Mouse (Mus musculus) forelimb bud, embryonic 11.5 days (tissue): ENCODE measurements around the gene Ptrh1.

Experiments used
- DNase-seq: peaks from one replicate; pipeline ENCODE4 v3.0.0-alpha.2; 2012; ENCODE audit warnings: low read depth, low spot score

Ptrh1 gene

DNA sequence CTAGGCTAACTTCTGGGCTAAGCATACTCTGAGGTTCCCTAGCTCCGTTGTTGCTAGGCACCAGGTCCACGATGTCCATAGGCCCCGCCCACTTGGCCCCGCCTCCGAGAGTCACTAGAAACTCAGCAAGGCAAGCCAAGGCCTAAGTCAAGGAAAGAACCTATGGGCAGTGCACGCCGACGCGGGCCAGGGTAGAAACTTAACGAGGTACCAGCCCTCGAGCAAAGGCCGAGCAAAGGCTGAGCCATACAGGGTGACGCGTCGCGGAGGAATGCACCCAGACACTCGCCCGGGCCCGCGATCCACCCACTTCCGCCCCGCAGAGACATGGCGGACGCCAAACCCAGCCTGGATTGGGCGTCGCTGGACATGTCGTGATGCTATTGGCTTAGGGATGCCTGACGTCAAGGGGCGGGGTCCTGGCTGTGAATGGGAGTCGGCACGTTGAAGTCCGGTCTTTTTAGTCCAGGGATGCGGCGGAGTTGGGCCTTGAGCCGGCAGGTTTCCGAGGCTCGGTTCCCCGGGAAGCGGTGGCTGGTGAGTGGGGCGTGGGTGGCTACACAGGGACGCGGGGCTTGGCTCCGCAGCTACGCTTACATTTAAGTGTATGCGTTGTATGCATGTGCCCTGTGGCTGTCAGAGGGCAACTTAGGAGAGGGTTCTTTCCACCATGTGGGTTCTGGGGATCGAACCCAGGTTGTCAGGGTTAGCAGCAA, at the start of gene Ptrh1, which contains the start of gene Ttc16:
Gene Ptrh1 (plus strand): TSS at position 428 of the 716 bp plus-strand sequence.
Gene Ttc16 (minus strand): TSS at position 275 of the 716 bp plus-strand sequence.
- DNase-seq: peak; percentile 95

DNA sequence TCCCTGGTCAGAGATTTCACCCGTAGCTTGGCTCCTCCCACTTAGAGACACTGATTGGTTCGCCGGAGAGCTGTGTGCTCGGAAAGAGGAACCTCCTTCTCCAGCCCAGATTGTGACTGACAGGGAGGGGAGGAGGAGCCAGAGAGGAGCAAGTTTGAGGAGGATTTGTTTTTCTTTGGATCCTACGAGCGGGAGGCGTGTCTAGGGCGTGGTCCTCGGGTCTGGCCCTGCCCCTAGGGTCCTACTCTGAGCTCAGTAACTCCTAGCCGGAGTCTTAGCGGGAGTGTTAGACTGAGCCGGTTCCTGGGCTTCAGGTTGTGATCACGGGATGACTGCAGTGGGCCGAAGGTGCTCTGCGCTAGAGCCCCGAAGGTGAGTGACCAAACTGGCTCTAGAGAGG, 48.2 kb upstream of the Ptrh1 start:
- DNase-seq: peak; percentile 95

DNA sequence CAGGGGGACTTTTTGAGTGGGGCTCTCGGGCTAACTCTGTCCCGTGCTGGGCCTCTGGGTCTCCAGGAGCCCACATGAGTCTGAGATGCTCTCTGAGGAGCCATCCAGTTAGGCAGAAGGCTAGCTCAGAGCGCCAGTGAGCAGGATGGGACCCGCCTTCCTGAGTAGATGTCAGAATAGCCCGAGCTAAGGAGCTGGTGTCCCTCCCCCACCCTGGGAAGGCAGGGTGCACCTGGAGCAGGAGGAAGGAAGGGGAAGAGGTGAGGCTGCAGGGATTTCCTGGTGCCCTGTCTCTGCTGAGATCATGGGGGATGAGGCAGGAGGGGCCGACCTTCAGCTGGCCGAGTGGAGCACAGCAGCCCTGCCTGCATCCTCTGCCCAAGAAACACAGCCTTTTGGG, 47.1 kb upstream of the Ptrh1 start:
- no peak for DNase-seq

DNA sequence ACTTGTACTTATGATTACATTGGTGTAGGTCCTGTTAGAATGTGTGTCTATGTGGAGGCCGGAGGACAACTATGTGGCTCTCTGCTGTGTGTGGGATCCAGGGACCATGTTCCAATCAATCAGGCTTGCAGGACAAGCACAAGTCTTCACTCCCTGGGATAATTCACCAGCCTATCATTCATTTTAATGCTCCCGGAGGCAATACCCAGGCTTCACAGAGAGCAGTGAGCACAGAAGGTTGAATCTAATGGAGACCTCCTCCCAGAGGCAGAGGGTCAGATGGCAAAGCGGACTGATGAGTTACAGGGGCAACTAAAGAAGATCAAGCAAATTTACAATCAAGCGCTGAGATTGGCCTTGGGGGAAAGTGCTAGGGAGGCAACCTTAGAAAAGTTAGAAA, 46.0 kb upstream of the Ptrh1 start:
- no peak for DNase-seq

DNA sequence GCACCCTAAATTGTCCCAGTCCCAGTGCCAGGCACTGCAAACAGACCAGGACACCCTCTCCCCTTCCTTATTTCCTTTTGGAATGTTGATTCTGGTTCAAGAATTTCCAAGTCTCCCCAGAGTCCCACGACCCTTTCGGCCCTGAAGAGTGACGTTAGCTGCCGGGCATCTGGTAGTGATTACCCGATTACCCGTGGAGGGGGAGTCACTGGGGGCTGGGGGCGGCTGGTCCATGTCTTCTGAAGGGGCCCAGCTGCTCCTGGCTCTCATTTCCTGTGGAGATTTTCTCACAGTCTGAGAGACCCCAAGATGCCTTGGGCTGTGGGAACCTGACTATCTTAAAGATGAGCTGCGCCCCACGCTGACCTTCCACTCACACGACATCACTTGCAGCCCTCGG, 44.7 kb upstream of the Ptrh1 start:
- peak; percentile 76 for DNase-seq

DNA sequence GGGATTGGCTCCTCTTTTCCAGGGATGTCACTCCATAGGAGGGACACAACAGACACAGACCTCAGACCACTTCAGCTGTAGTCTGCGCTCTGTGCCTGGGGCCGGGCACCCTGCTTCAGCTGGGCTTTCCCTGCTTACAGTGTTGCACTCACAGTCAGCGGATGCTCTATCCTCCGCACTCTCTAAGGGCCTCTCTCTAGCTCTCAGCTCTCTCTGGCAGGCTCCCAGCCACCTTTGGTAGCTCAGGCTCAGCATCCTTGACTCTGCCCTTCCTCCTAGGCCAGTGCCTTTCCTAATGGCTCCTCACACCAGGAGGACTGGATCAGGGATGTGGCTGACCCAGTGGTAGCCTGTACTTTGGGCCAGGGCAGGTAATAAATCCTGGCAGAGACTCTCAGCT, 43.7 kb upstream of the Ptrh1 start:
- DNase-seq: no peak

DNA sequence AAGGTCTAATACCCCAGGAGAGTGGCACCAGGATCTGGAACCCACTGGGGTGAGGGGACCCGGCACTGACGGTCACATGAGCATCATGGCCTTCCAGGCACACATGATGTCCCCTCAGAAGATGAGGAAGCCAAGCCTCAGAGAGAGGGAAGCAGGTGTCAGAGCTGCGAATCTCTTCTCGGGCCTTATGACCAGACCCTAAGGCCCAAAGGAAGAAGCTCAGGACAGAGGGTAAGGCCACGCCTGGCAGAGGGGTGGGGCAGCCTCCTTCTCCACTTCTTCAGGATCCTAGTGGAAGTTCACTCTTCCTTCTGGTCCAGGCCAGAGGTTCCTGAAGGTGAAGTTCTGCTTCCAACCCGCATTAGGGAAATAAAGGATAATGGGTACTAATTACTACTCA, 42.9 kb upstream of the Ptrh1 start:
- no peak for DNase-seq

DNA sequence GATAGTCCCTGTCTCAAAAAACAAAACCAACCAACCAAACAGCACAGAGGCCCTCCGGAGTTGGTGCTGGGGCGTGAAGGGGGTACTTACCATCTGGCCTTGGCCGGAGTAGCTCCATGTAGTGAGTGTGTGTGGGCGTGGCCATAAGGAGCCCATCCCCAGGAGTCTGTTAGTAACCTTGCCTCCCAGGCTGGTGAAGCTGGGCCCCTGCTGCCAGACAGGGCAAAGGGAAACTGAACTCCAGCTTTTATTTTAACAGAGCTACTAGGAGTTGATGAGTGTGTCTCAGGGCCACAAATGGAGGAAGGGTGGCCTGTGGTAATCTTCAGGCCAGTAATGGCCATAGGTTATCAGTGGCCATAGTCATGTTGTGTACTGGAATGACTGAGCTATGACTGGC, 41.1 kb upstream of the Ptrh1 start:
- DNase-seq: no peak

DNA sequence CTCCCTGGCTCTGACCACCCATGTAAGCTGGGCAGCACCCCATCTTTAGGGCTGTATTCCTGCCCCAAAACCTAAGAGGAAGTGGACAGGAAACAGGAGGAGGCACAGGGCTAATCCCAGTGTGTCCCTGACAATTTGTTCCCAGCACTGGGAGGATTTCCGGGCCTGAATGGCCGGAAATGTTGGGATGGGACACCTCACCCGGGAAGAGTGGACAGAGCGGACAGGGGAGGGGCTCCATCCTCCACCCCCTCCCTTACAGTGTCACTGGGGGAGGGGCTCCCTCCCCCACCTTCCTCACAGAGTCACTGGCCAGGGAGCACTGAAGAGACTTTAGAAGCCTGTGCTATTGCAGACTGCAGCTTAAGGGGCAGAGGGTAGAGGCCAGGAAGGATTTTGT, 40.7 kb upstream of the Ptrh1 start:
- DNase-seq: no peak

DNA sequence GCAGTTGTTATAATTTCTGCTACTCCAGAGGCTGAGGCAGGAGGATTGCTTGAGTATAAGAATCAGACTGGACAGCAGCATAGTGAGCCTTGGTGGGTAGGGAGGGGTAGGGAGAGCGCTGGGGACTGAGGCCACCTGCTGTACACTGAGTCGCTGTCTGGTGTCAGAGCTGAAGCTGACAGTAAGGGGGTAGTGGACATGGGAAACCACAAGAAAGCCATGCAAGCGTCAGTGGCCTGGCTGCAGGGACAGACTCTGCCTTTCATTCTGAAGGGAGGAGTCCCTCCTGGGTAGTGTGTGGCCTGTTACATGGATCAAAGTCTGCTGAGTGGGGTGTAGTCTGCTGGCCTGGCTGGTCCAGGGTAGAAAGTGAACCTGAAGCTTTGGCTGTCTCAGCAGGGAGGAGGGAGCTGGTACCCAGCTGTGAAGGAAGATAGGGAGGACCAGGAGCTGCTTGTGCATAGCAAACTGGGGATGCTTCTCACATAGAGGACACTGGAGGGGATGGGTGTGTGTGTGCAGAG, 39.2 kb upstream of the Ptrh1 start:
- DNase-seq: no peak

DNA sequence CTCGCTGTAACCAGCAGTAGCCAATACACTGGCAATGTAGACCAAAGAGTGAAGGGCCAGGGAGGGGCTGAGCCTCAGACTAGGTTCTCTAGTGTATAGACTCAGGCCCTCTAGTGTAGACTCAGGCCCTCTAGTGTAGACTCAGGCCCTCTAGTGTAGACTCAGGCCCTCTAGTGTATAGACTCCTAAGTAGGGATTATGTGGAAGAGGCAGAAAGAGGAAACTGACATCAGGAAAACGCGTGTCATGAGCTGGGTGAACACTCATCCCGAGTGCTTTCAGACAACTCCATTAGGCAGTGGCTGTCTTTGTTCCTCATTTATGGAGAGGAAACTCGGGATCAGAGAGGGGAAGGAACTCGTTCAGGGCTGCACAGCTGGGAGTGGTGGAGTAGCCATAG, 38.6 kb upstream of the Ptrh1 start:
- no peak for DNase-seq

DNA sequence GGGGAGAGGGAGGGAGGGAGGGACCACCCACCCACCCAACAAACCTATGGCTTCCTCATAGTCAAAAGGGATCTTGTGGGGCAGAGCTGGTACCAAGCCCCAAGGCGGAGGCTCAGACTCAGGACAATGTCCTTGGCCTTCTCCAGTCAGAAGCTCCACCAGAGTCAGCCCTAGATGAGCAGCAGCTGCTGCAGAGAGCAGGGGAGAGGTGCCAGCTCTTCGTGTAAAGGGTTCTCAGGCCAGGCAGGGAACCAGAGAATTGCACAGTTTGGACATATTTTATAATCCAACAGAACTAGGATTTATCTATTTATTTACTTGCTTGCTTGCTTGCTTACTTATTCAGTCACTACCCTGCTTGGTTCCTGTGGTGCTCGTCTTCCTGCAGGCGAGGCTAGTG, 36.3 kb upstream of the Ptrh1 start:
- DNase-seq: no peak

DNA sequence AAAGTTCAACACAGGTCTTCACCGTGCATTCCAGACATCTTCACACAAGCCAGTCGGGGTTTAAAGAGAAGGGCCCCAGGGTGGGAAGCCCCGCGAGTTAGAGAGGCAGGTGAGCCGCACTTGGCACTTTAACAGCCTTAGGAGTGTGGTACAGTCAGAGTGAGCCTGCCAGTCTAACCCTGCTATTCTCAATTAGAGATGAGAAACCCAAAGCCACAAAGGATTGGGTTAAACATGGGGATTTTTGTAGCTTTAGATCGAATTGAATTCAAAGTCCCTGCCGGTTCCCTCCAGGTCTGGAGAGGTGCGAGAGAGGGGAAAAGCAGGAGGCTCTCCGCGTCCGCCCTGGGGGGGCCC, 34.7 kb upstream of the Ptrh1 start, which contains the start of gene 6330409D20Rik:
Gene 6330409D20Rik (minus strand): TSS at position 101 of the 357 bp plus-strand sequence.
- DNase-seq: no peak

DNA sequence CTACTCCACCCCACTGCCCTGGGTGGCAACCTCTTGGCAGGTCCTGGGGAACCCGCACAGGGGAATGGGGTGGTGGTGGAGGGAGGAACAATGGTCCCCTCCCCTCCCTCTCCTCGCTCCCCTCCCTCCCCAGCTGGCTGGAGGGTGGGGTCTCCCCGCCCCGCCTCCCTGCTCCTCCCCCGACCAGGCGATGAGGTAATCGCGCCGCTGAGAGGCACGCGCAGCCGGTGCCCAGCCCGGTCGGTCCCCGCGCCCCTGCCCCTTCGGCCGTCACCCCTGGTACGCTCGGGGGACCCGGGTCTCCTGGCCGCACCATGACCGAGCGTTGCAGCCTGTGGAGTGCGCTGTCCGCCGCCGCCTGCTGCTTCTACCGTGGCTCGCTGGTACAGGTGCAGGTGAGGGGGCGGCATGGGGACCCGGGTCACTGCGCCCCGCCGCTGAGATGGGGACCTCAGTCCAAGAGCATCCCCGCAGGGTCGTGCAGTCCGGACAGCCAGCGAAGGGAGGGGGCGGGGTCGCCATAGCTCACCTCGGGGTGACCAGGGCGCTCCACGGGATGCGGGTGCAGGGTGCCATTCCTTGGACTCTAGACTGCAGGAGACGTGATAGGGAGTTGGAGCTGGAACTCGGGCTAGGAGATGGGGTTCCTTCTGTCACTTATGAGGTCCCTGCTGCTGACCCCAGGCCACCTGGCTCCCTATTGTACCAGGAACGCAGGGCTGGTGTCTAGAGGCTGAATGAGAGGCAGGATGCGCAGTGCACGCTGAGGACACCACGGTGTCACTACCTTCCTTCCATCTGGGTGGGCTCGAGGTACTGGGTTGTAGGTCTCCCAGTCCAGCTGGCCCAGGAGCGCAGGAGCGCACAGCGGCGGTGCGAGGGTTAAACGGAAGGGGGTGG, 34.1 kb upstream of the Ptrh1 start:
- no peak for DNase-seq

DNA sequence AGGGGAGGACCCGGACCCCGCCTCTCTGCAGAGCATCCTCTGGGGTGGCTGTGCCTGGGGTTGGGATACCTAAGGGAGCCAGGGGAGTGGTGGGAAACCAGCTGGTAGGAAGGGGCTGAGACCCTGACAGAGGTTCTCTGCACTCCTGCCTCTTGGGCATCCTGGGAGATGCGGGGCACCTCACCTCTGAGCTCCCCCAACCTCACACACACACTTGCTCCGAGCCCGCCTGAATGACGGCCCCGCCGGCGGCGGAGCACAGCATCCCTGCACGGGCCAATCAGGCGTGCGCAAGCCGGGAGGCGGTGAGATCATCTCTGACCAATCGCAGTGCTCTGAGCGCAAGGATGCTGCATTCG, 33.4 kb upstream of the Ptrh1 start:
- DNase-seq: no peak

DNA sequence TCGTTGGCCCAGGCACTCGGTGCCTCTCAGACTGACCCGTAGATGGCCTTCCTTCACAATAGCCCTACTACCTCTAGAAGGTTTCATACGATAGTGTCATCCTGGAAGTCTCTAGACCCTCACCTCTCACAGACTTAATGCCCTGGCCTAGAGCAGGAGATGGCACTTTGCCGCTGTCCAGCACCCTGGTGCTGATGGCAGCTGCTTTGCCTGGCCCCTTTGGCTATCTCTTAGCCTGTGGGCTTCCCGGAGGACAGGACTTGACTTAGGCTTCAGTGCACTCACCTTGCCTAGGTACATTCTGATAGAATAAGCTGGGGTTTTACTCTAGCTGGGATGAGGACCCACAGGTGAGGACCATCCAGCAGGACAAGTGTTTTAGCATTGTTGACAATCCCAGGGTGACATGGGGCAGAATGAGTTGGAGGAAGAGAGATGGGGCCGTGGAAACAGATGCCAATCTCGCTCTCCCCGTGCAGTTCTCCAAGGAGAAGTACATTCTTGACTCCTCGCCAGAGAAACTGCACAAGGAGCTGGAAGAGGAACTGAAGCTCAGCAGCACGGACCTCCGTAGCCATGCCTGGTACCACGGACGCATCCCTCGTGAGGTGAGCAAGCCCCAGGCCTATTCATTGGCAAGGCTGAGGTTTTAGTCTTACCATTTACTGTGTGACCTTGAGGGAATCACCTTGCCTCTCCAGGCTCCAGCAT, 31.2 kb upstream of the Ptrh1 start:
- no peak for DNase-seq

DNA sequence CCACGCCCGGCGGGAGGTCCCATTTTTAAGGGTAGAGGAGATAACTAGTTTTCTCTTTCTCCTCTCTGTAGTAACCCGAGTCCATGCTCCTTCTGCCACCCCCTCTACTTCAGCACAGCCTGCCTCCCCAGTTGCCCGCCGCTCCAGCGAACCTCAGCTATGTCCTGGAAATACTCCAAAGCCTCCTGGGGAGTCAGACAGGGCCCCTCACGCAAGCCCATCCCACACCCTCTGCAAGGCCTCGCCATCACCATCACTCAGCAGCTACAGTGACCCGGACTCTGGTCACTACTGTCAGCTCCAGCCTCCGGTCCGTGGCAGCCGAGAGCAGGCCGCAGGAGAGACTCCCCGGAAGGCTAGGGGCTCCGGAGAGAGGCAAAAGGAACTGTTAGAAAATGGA, 26.5 kb upstream of the Ptrh1 start:
- no peak for DNase-seq

DNA sequence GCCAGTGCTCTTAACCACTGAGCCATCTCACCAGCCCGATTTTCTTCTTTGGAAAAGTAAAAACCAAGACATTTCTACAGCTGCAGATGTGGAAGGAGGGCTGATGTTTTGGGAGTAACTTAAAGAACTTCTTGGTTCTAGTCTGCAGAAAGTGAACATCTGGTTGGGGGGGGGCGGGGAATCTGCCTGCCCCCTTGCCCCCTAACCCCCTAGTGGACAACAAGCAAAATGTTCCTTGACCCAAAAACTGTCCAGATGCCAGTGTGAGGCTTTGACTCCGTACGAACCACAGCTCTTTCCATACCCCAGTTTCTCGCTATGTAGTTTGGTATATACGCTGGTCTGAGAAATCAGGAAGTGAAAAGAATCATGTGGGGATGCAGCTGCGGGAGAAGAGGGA, 25.4 kb upstream of the Ptrh1 start:
- no peak for DNase-seq

DNA sequence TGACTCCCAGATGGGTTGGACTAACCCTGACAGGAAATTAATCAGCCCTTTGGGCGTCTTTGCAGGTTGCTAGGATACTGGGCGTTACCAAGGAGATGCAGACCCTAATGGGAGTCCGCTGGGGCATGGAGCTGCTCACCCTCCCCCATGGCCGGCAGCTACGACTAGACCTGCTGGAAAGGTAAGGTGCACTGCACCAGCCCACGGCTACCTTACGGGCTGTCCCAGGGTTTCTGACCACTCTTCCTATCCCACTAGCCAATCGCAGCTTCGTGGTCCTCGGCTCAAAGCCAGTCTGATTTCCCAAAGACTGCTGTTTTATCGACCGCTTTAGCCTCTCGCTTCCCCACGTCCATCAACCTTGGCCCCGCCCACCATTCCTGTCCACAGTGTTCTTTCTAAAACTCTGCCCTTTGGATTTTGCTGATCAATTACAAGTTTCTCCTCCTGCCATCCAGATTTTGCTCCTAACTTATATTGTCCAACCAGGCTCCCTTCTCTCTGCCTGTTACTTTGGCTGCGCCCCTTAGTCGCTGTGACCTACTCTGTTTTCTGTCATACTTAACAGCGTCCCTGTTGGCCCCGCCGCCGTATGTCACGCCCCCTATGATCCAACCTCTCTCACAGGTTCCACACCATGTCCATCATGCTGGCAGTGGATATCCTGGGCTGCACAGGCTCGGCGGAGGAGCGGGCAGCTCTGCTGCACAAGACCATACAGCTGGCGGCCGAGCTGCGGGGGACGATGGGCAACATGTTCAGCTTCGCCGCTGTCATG, 24.5 kb upstream of the Ptrh1 start:
- DNase-seq: peak; percentile 82

DNA sequence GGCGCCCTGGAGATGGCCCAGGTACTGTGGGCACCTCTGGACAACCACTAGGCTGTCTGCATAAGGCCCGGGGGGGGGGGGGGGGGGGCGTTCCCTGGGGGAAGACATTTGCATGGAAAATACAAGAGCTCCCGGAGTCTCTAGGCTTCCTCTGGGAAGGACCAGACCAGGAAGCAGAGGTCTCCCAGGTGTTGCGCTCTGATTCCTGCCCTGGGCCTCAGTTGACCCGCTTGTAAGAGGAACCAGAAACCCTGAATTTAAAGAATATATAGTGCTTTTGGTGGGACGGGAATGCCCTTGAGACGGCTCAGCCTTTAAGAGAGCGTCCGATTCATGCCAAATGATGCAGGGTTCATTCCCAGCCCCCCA, 23.9 kb upstream of the Ptrh1 start:
- DNase-seq: no peak

DNA sequence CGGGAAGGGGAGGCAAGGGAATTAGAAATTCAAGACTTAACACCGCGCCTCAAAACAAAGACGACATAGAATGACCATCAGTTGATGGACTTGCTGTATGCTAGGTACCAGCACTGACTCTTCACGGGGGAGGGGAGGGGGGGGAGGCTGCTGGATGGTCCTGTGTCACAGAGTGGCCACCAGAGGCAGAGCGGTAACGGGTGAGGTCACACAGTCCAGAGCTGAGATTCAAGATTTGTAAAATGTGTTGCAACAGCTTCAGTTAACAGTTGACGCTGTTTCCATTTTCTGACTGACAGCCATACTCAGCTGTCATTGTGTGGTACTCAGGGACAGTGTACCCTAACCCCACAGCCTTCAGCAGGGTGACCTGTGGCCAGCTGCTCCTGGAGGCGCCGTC, 23.4 kb upstream of the Ptrh1 start:
- no peak for DNase-seq

DNA sequence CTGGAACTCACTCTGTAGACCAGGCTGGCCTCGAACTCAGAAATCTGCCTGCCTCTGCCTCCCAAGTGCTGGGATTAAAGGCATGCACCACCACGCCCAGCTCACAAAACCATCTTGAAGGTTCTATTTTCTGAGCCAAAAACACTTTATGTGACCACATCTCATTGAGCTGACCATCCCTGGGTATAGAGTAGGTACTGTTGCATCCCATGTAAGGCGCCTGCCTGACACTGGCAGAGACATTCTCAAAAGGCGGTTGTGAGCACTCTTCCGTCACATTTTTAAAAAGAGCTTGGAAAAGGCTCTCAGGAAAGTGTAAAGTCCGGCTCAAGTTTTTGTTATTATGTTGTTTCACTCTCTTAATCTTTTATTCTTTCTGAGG, 18.9 kb upstream of the Ptrh1 start:
- DNase-seq: no peak
